Mouse (Mus musculus) adrenal gland, adult 8-10 months (tissue): ENCODE measurements at regions not wholly inside any gene's neighbourhood (a gene's known extent, or its start where the extent isn't known, plus 50 kb on each side); places are given as distances from the start of the nearest gene placed in this dataset.

Experiments used
- DNase-seq: peaks from one replicate; pipeline ENCODE4 v3.0.0; 2022

DNA sequence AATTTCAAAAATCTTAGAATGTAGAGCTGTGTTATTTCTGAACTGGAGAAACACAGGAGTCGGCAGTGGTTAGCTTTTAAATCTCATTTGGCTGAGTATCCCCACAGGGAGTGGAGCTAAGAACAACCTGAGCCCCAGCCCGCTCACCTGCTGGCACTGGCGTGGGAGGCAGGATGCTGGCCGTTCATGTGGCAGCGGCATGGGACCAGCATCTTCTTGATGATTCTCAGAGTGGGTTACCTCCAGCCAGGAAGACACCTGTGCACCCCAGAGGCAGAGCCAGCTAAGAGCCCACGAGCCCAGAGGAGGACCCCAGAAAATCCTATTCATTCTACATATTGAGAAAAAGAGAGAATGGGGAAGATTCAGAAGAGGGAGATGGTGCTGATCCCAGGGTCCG lies 181.7 kb downstream of the Vrk1 start:
- no peak for DNase-seq

- no peak for DNase-seq
Measured at GRCm38 (mm10) chr12:106199302-106199701, 189.3 kb downstream of the Vrk1 start.

GRCm38 (mm10) chr12:106203526-106203925 lies 193.5 kb downstream of the Vrk1 start:
- no peak for DNase-seq

DNA sequence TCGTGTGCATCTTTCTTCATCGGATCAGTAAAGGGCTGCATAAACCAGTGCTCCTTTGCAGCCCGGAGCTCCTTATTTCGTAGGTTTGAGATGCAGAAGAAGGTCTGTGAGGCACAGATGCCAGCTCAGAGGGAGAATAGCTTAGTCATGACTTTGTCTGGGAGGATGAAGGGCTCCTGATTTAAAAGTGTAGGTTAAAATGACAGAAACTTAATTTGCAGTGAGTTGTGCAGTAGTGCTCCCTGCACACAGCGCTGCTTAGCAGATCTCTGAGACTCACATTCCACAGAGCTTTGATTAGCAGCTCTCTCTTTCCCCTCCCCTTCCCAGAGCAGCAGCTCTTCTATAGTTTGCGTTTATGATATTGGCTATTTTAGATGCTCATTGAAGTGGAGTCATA lies 200.9 kb downstream of the Vrk1 start:
- DNase-seq, result no peak

GRCm38 (mm10) chr12:106211488-106211887 lies 201.5 kb downstream of the Vrk1 start:
- DNase-seq, result no peak

DNA sequence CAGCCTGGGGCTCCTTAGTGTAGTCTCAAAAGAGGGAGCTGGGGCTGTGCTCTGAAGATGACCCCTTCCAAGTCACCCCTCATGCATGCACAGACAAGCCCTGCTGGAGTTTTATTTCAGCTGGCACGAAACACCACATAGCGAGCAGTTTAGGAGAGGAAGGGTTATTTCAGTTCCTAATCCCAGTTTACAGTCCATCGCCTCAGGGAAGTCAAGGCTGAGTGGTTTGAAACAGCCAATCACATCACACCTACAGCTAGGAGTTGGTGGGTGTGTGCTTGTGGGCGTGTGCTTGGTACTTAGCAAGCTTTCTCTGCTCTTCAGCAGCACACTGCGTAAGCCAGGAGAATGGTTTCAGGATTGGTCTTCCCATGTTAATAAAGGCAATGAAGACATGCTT lies 202.4 kb downstream of the Vrk1 start:
- DNase-seq, result no peak

DNA sequence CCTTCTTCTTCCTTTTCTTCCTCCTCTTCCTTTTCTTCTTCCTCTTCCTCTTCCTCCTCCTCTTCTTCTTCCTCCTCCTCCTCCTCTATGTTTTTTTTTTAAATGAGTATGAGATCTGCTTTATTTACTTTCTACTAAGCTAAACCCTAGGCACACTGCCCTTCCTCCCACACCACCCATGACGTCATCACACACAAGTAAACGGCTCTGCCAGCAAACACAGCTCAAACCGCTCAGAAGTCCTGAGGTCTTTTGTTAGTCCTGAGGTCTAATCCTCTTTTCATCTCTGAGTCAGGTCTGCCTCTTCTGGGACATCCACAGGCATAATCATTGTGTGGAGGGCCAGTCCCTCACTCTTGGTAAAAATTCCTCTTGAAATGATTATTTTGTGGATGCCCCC lies 210.0 kb downstream of the Vrk1 start:
- no peak for DNase-seq

DNA sequence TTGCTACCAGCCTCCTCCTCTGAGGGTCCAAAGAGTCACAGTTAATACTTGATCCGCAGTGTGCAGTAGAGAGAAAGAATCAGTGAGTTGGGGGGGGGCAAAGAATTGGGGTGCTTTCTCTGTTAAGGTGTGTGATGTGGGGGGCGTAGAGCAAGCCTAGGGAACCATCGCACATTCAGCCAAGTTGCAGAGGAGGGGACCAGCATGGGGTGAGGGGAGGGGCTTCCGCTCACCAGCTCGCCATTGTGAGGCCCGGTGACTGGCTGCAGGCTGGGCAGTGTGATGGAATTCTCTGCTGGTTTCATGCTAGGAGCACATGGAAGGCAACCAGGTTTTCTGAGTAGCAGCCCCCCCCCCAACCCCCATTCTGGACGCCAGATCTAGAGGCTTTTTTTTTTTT lies 216.2 kb downstream of the Vrk1 start:
- no peak for DNase-seq

DNA sequence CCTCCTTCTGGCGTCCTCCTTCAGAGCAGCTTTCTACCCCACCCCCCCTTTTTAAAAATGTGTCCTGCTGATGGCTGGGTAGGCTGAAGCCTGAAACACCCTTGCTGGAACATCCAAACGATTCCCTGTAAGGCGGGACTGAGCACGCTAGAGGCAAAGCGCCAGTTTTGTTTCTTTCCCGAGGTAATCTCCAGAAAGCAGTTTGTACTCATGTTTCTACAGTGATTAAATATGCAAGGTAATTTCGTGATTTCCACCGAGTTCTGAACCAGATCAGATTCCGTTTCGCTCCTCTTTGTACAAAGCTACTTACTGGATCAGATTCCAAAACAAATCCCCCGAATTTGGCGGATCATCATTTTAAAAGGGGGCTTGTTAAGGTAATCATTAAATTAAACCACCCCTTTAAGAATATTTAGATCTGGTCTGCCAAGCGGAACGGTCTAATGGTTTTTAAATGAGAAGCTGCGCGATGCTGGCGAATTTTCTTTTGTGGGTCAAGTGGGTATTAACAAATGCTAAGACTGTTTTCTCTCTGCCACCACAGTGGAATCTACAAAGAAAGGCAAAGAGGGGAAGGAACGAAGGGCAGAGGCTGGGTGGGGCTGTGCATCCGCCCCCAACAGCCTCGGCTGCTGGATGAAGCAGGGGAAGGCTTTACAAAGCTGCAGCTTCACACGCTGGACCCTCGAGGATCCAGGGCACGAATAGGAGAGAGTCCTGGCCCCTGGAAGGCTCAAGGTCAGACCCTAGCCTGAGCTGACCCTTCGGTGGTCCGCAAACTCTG lies 216.9 kb downstream of the Vrk1 start:
- no peak for DNase-seq

DNA sequence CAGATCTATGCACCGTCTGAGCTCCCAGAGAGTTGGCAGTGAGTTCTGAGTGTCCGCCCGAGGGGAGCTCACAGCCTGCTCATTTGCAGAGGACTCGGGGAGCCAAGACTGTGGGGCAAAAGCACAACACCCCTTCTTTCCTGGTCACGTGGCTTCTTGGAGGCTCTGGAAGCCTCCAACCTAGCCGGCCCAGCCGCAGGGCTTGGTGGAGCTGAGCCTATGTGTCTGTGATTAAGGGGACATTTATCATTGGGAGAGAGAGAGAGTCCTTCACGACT lies 217.5 kb downstream of the Vrk1 start:
- DNase-seq, result no peak

DNA sequence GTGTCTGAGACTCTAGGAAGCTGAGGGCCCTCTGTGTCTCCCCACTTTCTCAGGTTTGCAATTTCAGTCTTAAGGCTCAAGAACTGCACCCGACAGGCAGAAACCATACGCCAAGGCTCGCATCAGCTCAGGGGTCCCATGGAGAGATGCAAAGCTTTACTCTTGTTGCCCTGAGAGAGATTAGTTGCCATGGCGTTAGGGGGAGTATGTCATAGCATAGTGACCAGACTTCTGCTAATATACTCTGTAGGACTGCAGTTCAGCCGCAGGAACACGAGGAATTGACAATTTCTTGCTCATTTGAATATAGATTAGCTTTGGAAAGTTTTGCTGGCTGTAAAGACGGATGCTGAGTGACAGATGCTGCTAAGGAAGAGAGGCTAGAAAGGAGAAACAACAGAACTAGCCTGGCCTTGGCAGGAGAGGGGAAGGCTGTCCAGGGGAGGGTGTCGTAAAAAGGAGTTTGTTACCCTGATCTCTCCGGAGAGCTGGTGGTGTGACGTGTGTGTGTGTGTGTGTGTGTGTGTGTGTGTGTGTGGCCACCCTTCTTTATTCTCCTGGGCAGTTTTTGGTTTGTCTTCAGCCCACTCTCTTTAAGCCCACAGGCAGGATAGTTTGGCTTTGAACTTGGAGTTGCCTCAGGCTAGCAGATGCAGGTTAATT lies 235.3 kb downstream of the Vrk1 start:
- no peak for DNase-seq

GRCm38 (mm10) chr12:106273591-106273990 lies 263.6 kb downstream of the Vrk1 start:
- no peak for DNase-seq

DNA sequence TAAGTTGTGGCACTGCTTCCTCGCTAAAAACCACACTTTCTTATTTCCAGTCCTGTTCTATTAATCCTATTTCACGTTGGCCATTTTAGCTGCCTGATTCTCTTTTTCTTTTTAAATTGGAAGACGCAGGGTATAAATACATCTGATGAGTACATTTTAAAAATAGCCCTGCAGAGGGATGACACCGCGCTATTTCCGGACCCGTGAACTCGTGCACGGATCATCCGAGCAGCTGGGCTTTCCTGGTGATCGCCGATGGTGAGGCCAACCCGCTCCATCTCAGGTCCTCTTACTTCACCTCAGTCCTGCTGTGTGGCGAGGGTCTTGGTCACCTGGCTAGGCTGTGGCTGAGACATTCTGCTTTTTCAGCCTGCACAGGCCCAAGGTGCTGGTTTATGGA lies 267.9 kb downstream of the Vrk1 start:
- no peak for DNase-seq

DNA sequence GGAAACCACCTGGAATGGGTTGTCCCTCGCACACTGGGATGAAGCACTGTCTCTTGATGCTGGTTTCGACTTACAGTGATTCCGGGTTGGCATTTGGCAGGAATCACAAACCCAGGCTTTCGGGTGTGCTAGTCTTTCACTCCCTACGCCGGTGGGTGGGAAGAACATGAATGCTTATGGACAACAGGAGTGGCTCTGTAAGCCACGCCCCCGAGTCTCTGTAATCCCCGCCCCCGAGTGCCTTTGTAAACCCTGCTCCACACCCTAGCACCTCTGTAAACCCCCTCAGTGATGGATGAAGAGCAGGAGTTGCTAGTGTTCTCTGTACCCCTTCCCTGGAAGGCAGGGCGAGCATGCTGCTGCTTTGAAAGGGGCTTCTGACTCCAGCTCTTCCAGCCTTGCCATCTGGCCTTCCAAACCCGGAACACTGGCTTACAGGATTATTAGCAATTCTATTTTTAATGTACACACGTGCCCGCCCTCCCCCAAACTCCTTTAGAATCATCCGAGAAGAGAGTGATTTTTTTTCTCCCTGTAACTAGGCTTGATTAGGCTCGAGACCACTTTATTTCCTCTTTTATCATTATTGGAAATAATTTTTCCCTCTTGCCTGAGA lies 272.6 kb downstream of the Vrk1 start:
- no peak for DNase-seq

DNA sequence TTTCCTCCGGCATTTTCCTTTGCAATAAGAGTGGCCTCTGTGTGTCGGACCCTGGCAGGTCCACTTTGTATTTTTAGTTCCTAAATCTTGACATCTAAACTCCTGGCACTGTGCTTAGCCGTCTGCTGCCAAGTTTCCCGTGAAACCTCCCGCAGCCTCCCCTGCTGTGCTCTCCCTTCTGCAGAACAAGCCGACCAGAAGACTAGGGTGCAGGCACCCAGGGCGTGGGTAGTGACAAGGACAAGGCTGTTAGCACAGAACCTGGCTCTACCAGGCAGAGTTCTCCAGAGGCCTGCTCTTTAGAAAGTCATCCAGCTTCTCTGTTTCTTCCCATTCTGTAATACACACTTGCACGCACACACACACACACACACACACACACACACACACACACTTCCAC lies 274.8 kb downstream of the Vrk1 start:
- no peak for DNase-seq

DNA sequence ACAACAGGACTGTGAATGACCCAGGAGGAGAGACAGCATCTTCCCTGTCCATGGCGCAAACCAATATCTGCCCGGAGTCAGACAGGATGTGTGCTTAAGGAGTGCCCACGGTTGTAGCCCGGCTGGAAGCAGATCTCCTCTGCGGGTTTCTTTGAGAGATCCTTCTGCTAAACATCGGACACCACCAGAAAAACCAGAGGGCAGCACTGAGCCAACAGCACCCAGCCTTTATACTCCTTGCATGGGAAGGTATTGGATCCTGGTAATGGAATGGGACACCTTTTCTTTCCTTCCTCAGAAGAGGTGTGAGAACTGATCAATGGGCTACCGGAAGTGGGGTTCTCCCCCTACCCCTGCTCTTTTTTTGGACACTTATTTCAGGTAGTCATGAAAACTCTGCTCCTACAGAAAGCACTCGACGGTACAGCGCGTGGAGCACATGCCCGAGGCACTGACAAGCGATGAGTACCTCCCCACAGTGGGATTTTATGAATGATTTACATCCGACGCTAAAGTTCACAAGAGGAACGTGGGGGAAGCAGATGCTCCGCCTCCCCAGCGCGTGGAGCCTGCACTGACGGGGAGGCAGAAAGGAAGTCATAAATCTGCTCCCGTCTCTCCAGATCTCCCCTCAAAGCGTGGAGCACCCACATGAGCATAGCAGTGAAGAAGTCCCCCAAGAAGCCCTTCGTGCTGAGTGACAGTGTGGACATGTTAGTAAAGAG lies 278.9 kb downstream of the Vrk1 start:
- no peak for DNase-seq

DNA sequence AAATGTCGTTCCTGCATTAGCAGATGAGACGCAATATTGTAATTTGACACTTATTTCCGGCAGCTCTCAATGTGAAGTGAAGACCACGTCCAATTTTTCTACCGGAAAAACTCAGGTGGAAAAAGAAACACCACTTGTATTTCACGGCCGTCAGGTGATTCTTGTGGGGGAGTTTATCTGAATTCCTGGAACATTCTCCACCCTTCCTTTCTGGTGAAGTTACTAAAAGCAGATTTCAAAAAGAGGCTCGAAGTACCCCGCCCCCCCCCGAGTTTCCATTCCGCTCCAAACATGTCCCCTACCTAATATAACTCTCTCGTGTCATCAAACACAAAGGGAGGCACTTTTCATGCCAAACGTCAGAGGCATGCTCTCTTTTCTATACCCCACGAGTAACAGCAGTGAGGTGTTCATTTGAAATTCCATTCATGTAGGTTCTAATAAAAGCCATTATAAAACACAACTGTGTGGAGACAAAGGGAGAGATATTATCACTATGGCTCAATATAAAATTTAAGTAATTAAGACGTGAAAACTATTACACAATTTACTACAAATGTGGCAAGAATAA lies 281.5 kb downstream of the Vrk1 start:
- DNase-seq, result no peak

DNA sequence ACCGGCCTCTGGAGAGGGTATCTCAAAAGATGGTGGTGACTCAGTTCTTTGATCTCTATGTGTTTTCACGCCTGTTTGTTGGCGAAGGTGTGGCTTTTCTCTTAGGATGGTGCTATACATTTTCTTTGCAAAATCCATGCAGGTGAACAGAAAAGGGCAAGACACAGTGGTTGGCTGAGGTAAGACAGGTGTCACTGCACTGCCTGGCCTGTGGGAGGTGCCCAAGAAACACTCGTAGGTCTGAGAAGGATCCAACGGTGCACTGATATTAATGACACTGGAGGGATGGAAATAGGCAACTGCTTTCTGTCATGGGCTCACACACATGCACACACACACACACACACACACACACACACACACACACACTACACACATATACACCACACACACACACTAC lies 283.1 kb downstream of the Vrk1 start:
- no peak for DNase-seq

GRCm38 (mm10) chr12:106295596-106295995 lies 285.6 kb downstream of the Vrk1 start:
- no peak for DNase-seq

- DNase-seq, result no peak
Measured at GRCm38 (mm10) chr12:106302617-106303016, 292.6 kb downstream of the Vrk1 start.

GRCm38 (mm10) chr12:106308291-106308955 lies 298.4 kb downstream of the Vrk1 start:
- no peak for DNase-seq

GRCm38 (mm10) chr12:106308956-106309610 lies 299.1 kb downstream of the Vrk1 start:
- no peak for DNase-seq
